Mouse (Mus musculus) embryonic facial prominence, embryonic 14.5 days (tissue): Measurements from ENCODE around the gene Hes5. TPM values are rescaled to one million over a fixed set of nuclear protein-coding genes. Genes with fewer than 3 reads are reported as not detected.

ENCODE experiments used
- ATAC-seq: fragments of 200-750 bp; cut with Nextera tagmentation; 2 replicates; pipeline ENCODE4 v1.8.0; 2017; ENCODE audit warnings: low read depth, moderate number of reproducible peaks, moderate TSS enrichment
- DNase-seq: peaks from one replicate; pipeline ENCODE4 v3.0.0-alpha.2; 2015; ENCODE audit warnings: low spot score
- H3K27ac ChIP-seq: fragments of 300-500 bp; sonication (generic); replicated peaks from 2 replicates; pipeline ENCODE4 v1.5.1; 2014; ENCODE audit warnings: low read depth, mild to moderate bottlenecking, low read length, moderate library complexity
- H3K27me3 ChIP-seq: fragments of 300-500 bp; sonication (generic); replicated peaks from 2 replicates; pipeline ENCODE4 v1.6.1; 2014; ENCODE audit warnings: low read length; ENCODE audit not compliant: control insufficient read depth, insufficient read depth
- H3K36me3 ChIP-seq: fragments of 300-500 bp; sonication (generic); 2 replicates; pipeline ENCODE4 v1.6.1; 2014; ENCODE audit warnings: low read length, mixed read lengths; ENCODE audit not compliant: control insufficient read depth, insufficient read depth
- H3K4me1 ChIP-seq: fragments of 300-500 bp; sonication (generic); 2 replicates; pipeline ENCODE4 v1.6.1; 2014; ENCODE audit warnings: antibody characterized with exemption, low read length; ENCODE audit not compliant: control insufficient read depth, insufficient read depth
- H3K4me2 ChIP-seq: fragments of 300-500 bp; sonication (generic); 2 replicates; pipeline ENCODE4 v1.6.1; 2014; ENCODE audit warnings: low read depth, mild to moderate bottlenecking, low read length, moderate library complexity, mixed read lengths
- H3K4me3 ChIP-seq: fragments of 300-500 bp; sonication (generic); 2 replicates; pipeline ENCODE4 v1.5.1; 2014; ENCODE audit warnings: low read depth, mild to moderate bottlenecking, low read length
- H3K9ac ChIP-seq: fragments of 300-500 bp; sonication (generic); 2 replicates; pipeline ENCODE4 v1.6.1; 2014; ENCODE audit warnings: low read depth, mild to moderate bottlenecking, low read length, moderate library complexity, mixed read lengths
- H3K9me3 ChIP-seq: fragments of 300-500 bp; sonication (generic); 2 replicates; pipeline ENCODE4 v1.6.1; 2016; ENCODE audit warnings: low read length; ENCODE audit not compliant: control insufficient read depth
- WGBS: fragments of 180-500 bp; shearing (Covaris S2); extraction: QIAGEN DNeasy Blood & Tissue Kit; methylation state at CpG from one replicate; pipeline ENCODE4 v1.1.7; 2014; 5-methylcytosine and 5-hydroxymethylcytosine counted together
- polyA plus RNA-seq: library from polyadenylated mRNA; unstranded; fragments of >200 nt; fragmentation: Nextera tagmentation; extraction: Ambion mirVana; gene quantifications from 2 replicates; pipeline ENCODE4 v1.2.1, GENCODE M21; 2014

Hes5 gene
- 2.1 and 2.8 TPM in 2 replicates for polyA plus RNA-seq

DNA sequence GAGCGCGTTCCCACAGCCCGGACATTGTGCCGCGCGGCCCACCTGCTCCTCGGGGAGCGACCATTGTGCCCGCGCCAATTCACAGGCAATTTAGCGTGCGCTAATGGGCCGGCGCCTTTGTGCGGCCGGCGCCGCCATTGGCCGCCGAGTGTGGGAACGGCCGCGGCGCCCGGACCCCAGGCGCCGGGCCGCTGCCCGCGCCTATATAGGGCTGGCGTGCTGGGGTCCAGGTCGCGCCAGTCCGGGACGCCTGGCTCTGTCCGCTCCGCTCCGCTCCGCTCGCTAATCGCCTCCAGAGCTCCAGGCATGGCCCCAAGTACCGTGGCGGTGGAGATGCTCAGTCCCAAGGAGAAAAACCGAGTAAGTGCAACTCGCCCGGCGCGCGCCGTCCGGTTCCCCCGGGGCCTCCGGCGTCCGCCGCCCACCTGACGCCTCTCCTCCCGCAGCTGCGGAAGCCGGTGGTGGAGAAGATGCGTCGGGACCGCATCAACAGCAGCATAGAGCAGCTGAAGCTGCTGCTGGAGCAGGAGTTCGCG lies at the start of gene Hes5:
Gene Hes5, plus strand, starts transcription at position 234 of the 536 bp plus-strand sequence.
- peak within 1 kb of the TSS; percentile 59 for H3K9ac ChIP-seq
- H3K4me2 ChIP-seq = peak within 1 kb of the TSS; percentile 83
- H3K27me3 ChIP-seq = peaks cover 70% of the 10 kb centered on the region
- ATAC-seq (peak; percentile 19; the same call in 1 of the 2 replicates), DNase-seq (peak; percentile 82)
- no peaks in the 10 kb centered on the region for H3K9me3 ChIP-seq
- H3K27ac ChIP-seq = no peak within 1 kb of the TSS
- under 1% methylated on average over 32 of the region's 65 CpGs for WGBS
- H3K4me1 ChIP-seq = peaks cover 51% of the 10 kb centered on the region
- H3K4me3 ChIP-seq = peak within 1 kb of the TSS; percentile 46
- H3K36me3 ChIP-seq = no peaks in the 10 kb centered on the region

DNA sequence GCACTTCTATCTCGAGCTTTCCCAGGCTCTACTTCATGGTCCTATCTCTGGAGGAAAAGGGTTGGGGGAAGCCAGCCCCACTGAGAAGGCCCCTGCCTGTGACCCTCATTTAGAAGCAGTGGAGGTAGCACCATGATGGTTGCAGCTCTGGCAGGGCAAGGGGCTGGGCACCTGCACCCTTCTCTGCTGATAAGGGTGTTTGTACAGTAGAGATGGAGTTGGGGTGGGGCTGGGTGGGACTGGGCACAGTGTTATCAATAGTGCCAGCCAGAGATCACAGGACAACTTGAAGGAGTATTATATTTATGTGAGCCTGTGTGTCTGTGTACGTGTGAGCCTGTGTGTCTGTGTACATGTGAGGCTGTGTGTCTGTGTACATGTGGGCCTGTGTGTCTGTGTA lies 49.1 kb upstream of the Hes5 start:
- Histone ChIP-seq H3K36me3 (no peaks in the 10 kb centered on the region), H3K27me3 (no peaks in the 10 kb centered on the region), H3K4me3 (no peak overlapping the region), H3K9ac (no peak overlapping the region), H3K27ac (no peak overlapping the region), H3K4me1 (peaks cover 3% of the 10 kb centered on the region; the same call in 1 of the 2 replicates), H3K4me2 (no peak overlapping the region), H3K9me3 (no peaks in the 10 kb centered on the region)
- DNase-seq (no peak), ATAC-seq (no peak)
- 75% methylated on average over 2 of the region's 2 CpGs for WGBS

DNA sequence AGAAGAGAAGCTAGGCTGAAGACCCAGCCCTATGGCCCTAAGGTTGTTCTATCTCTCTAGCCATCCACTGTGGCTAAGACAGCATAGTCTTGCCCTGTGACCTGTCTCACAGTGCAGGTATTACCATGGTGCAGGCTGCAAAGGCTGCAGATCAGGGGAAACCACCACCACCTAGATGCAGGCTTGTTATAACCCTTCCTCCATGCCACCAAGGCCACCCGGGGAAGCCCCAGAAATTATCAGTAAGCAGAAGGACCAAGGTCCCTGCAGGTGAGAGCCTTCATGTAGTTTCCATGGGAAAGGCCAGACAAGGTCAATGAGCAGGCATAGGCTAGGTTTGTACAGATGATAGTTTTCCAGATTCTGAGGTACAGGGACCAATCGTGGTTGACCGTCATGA lies 46.9 kb upstream of the Hes5 start:
- no peak for DNase-seq
- no peaks in the 10 kb centered on the region for H3K36me3 ChIP-seq
- H3K4me3 ChIP-seq = no peak overlapping the region
- H3K27me3 ChIP-seq = no peaks in the 10 kb centered on the region
- H3K4me2 ChIP-seq = no peak overlapping the region
- H3K4me1 ChIP-seq = peaks cover 3% of the 10 kb centered on the region; the same call in 1 of the 2 replicates
- H3K27ac ChIP-seq = no peak overlapping the region
- 100% methylated on average over 3 of the region's 3 CpGs for WGBS
- no peak overlapping the region for H3K9ac ChIP-seq
- H3K9me3 ChIP-seq = no peaks in the 10 kb centered on the region
- ATAC-seq = no peak

DNA sequence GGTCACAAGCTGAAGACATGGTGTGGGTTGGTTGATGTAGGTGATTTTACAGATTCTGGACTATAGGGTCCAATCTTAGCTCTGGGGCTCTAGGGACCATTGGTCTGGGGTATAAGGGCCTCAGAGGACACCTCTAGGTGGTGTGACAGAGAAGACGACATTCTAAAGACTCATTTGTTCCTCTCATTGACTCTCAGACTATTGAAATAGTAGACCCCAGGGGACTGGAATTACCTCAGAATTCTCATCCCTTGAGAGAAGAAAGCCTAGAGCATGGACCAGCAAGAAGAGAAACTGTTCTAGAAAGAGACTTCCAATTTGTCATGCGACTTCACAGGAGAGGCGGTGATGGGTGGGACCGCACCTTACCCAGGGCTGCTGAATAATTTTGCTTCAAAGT lies 46.5 kb upstream of the Hes5 start:
- Histone ChIP-seq H3K9me3 (no peaks in the 10 kb centered on the region), H3K9ac (no peak overlapping the region), H3K27ac (no peak overlapping the region), H3K27me3 (no peaks in the 10 kb centered on the region), H3K4me1 (peaks cover 3% of the 10 kb centered on the region; the same call in 1 of the 2 replicates), H3K36me3 (no peaks in the 10 kb centered on the region), H3K4me2 (no peak overlapping the region), H3K4me3 (no peak overlapping the region)
- 89% methylated on average over 4 of the region's 4 CpGs for WGBS
- ATAC-seq (no peak), DNase-seq (no peak)

DNA sequence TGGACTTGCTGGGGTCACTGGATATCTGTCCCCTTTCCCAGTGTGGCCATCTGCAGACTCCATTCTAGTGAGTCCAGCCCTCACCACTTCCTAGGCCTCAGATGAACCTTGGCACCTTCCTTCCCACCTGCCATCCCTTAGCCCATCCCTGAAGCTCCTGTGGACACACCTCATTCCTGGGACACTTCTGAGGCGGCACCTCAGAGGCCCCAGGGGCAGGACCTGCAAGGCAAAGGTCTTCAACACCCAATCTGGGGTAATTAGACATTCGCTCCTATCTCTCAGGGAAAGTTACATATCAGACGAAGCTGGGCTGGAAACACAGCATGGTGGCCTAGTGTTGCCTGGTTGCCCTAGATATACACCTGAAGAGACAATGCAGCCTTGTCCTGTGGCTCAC lies 46.0 kb upstream of the Hes5 start:
- WGBS = 72% methylated on average over 3 of the region's 3 CpGs
- no peak overlapping the region for H3K4me3 ChIP-seq
- no peak overlapping the region for H3K9ac ChIP-seq
- no peak overlapping the region for H3K4me2 ChIP-seq
- peaks cover 3% of the 10 kb centered on the region; the same call in 1 of the 2 replicates for H3K4me1 ChIP-seq
- no peaks in the 10 kb centered on the region for H3K27me3 ChIP-seq
- no peak overlapping the region for H3K27ac ChIP-seq
- H3K9me3 ChIP-seq = no peaks in the 10 kb centered on the region
- ATAC-seq (no peak), DNase-seq (no peak)
- no peaks in the 10 kb centered on the region for H3K36me3 ChIP-seq

DNA sequence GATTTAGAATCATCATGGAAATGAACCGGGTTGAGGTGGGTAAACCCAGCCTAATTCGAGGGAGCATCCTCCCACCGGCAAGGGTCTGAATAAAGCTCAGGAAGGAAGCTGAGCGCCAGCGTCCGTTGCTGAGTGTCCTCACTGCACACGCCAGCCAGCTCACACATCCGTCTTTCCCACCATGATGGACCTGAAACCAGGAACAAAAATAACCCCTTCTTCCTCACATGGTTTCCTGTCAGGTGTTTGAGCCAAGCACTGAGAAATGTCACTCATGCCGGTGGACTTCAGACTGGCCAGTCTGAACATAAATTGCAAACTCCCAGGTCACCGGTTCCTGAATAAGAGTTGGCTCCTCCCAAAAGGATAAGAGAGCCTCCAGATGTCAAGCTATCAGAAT lies 45.4 kb upstream of the Hes5 start:
- WGBS = 80% methylated on average over 10 of the region's 10 CpGs
- H3K27ac ChIP-seq = no peak overlapping the region

DNA sequence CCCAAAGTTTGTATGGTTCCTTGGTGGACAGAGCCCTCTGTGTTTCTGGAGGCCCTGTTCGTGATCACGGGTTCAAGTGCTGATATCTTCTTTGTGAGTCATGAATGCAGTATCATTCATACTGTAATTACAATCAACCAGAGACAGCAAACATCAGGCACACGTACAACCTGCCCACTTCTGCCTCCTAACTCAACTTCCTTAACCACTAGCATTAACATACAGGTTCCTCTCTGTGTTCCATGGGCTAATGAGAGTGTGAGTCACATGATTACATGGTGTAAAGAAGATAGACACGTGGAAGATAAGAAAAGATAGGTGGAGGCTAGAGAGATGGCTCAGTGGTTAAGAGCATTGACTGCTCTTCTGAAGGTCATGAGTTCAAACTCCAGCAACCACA lies 44.1 kb upstream of the Hes5 start:
- no peak overlapping the region for H3K4me3 ChIP-seq
- H3K9me3 ChIP-seq = no peaks in the 10 kb centered on the region
- DNase-seq = no peak
- no peak overlapping the region for H3K4me2 ChIP-seq
- no peak overlapping the region for H3K27ac ChIP-seq
- H3K4me1 ChIP-seq = no peaks in the 10 kb centered on the region
- no peak for ATAC-seq
- H3K36me3 ChIP-seq = no peaks in the 10 kb centered on the region
- no peaks in the 10 kb centered on the region for H3K27me3 ChIP-seq
- WGBS = 83% methylated on average over 4 of the region's 4 CpGs
- H3K9ac ChIP-seq = no peak overlapping the region

More for the DNA sequence above, 45.4 kb upstream of the Hes5 start:
- no peak overlapping the region for H3K9ac ChIP-seq
- H3K4me1 ChIP-seq = peaks cover 3% of the 10 kb centered on the region; the same call in 1 of the 2 replicates
- DNase-seq = no peak
- H3K27me3 ChIP-seq = no peaks in the 10 kb centered on the region
- no peak overlapping the region for H3K4me2 ChIP-seq
- no peaks in the 10 kb centered on the region for H3K9me3 ChIP-seq
- H3K36me3 ChIP-seq = no peaks in the 10 kb centered on the region
- no peak overlapping the region for H3K4me3 ChIP-seq
- no peak for ATAC-seq

DNA sequence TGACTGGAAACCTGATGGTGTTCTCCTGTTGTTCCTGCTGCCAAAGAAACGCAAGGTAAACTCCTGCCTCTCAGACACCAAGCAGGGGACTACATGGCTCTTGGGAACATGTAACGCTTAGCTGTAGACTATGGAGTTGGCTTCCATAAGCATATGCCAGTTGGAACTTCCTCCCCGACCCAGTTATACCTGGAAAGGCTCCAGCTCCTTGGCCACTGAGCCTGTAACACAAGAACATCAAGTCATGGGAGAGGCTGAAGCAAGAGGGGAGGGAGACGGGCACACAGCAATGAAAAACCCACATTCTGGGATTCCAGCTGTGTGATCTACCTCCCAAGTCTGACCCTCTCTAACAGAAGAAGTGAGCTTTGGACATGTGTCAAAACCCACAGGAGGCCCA lies 38.4 kb upstream of the Hes5 start:
- no peaks in the 10 kb centered on the region for H3K36me3 ChIP-seq
- 66% methylated on average over 4 of the region's 4 CpGs for WGBS
- no peak for ATAC-seq

DNA sequence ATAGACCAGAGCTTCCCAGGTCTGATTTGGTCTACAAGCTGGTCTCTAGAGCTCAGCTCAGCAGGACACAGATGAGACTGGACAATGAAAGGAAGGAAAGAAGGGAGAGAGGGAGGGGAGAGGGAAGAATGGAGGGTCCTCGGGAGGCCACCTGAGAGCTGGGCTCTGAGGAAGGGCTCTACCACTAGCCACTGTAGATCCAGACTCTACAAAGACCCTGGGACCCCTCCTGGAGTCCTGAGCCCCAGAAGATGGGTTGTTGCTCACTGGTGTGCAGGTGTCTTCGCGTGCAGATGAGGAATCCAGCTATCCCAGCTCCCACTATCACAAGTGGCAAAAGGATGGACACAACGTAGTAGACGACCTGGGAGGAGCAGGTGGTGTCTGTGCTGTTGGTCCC lies 37.8 kb upstream of the Hes5 start:
- Histone ChIP-seq H3K4me1 (peaks cover 8% of the 10 kb centered on the region), H3K4me2 (no peak overlapping the region), H3K27me3 (no peaks in the 10 kb centered on the region), H3K4me3 (no peak overlapping the region), H3K27ac (no peak overlapping the region), H3K36me3 (no peaks in the 10 kb centered on the region), H3K9ac (no peak overlapping the region), H3K9me3 (no peaks in the 10 kb centered on the region)
- whole genome bisulfite sequencing = 82% methylated on average over 5 of the region's 5 CpGs
- ATAC-seq (no peak), DNase-seq (no peak)

More for the DNA sequence above, 38.4 kb upstream of the Hes5 start:
- Histone ChIP-seq H3K4me2 (no peak overlapping the region), H3K9ac (no peak overlapping the region), H3K27ac (no peak overlapping the region), H3K27me3 (no peaks in the 10 kb centered on the region), H3K4me1 (peaks cover 2% of the 10 kb centered on the region), H3K4me3 (no peak overlapping the region), H3K9me3 (no peaks in the 10 kb centered on the region)
- DNase-seq = no peak
